Mouse (Mus musculus) kidney, postnatal 25 days (tissue): ENCODE data around the gene Cep41.

Experiments
- DNase-seq, 2 experiments: peaks; one replicate each; pipeline ENCODE4 v3.0.0; 2021; ENCODE audit warnings: mixed read lengths in 2 of 2

Gene Cep41

DNA sequence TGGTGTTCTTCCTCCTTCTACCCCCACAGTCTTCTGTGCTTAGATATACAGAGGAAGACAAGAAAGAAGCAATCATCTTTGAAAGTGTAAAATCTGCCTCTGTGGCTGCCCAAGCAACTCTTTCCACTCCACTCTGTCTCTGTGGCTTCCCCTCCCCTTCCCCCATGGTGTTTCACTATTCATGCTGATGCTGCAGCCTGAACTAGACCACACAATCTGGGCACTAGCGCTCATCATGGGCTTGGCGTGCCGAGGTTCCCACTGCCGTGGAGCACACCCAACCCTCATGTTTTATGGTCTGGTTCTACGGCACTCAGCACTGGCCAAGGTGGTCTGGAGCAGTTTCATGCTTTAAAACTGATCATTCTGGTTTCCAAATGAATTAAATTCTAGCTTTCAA, 21.9 kb downstream of the Cep41 start:
- DNase-seq, result no peak

- DNase-seq, result no peak
These were observed 26.0 kb downstream of the Cep41 start for GRCm38 (mm10) chr6:30667585-30667984.

DNA sequence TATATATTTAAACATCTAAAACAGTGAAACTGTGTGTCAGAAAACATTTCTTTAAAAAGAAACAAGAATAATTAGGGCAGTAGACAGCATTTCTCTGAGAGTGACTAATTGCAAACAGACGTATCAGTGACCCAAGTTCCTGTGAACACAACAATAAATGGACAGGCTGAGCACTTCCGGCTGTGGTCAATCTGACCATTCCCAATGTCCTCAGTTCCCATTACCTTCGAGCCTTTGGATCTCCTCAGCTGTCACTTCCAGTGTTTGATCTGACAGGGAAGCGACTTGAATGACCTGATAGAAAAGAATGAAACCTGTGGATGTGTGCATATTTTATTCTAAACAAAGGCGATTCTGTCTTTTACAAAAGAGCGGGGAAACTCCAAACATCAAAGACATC, 27.5 kb downstream of the Cep41 start:
- no peak for DNase-seq

- DNase-seq, result no peak
These were observed 28.3 kb downstream of the Cep41 start for GRCm38 (mm10) chr6:30665296-30665695.

DNA sequence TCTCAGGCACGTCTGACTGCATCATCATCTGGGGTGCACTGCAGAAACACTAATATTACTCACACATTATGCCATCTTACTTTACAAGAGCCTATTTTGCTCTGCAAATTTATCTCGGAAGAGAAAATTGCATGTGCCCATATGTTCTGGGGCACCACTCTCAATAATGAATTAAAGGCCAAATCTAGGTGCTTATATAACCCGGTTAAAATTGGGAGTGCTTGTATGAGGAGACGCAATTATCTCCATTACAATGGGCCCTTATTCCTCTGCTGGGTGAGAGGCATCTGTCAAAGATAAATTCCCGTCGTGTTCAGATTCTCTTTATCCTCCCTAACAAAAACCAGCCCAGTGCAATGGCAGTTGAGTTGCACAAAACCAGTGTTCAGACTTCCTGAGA, 28.8 kb downstream of the Cep41 start:
- DNase-seq, result no peak

GRCm38 (mm10) chr6:30658619-30659018, 34.9 kb downstream of the Cep41 start:
- DNase-seq, result no peak

DNA sequence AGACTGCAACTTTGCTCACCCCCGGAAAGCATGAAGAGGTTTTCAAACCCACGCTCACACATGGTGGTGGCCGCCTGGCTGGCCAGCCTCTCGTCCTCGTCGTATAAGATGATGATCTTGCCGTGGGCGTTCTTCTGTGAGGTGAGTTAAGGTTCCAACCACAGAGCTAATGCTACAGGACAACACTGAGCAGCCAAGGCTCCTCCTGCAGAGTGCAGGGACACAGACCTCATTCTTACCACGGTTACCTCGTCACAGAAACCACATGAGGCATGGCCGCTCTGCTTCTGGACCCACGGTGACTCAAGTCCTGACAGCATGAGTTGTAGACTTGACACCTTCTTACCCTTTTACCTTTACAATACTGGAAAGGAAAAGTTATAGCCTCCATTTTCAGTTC, 36.3 kb downstream of the Cep41 start:
- DNase-seq, result no peak

- DNase-seq, result no peak
These were observed 38.6 kb downstream of the Cep41 start for GRCm38 (mm10) chr6:30654932-30655331.

- DNase-seq, result no peak
These were observed 39.1 kb downstream of the Cep41 start for GRCm38 (mm10) chr6:30654402-30654859.

DNA sequence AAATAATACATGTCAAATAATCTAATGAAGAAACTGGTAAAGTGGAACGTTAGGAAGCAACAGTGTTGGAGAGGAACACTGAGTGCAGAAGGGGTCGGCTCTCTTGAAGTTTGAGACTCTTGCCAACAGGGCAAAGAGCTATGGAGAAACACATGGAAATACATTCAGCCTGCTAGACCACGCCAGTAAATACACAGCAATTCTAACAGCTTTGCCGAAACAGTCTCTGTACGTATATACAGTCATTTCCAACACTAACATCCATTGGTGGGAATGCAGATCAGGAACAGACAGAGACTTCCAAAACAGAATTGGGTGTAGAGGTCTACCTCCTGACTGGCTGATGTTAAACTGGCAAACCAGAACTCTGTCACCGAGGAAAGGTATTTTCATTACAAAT, 40.0 kb downstream of the Cep41 start:
- DNase-seq, result no peak

GRCm38 (mm10) chr6:30652425-30653188, 40.9 kb downstream of the Cep41 start:
- DNase-seq, result no peak

DNA sequence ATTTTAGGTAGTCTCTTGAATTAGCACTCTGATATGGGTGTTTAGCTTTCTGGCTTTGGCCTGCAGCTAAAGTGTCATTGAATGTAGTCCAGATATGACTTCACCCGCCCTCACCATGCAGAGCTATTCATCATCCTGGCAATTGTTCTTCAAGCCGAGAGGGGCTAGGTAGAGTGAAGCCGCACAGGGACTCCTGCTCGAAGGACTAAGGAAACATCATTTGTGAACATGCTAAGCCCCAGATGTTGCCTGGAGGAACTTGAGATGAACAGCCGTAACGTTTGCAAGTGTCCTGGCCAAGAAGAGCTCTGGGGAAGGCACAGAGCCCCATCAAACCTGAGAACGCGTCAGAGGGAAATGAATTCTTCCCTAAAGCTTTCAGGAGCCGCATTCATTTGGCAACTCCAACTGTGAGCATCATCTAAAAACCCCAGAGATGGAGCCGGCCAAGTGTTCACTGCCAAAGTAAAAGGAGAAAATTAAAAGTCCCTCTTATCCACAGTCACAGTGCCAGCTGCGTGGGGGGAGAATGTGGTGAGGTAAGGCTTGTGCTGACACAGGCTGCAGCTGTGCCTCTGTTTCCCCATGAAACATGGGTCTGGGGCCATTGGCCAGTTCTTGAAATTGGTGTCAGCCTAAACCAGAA, 43.8 kb downstream of the Cep41 start:
- DNase-seq, result no peak

DNA sequence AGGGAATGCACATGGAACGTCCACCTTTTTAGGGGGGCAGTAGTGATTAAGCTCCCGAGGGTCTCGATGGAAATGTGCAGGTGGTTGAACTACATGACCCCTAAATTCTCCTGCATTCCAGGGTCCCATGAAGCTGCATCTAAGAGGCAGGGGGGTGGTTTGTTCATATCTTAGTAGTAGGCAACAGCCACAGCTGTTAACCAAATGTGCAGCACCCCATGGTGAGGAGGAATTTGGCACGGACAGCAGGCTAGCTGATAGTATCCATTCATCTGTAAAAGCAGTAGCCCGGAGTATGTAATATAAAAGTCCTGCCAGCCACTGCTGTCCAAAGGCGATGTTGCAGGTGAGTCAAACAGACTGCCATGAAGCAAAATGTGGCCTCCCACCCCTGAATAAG, 48.2 kb downstream of the Cep41 start:
- DNase-seq, result no peak

- peak in 1 of 2 experiments; percentile 8 for DNase-seq
These were observed 49.1 kb downstream of the Cep41 start for GRCm38 (mm10) chr6:30644462-30644861.

- no peak for DNase-seq
These were observed 49.7 kb downstream of the Cep41 start for GRCm38 (mm10) chr6:30643694-30644460.

- DNase-seq, result no peak
These were observed 54.8 kb downstream of the Cep41 start, which contains the start of gene Cpa1 for GRCm38 (mm10) chr6:30638674-30639268. Cpa1 (plus strand) TSS chr6:30639218.

DNA sequence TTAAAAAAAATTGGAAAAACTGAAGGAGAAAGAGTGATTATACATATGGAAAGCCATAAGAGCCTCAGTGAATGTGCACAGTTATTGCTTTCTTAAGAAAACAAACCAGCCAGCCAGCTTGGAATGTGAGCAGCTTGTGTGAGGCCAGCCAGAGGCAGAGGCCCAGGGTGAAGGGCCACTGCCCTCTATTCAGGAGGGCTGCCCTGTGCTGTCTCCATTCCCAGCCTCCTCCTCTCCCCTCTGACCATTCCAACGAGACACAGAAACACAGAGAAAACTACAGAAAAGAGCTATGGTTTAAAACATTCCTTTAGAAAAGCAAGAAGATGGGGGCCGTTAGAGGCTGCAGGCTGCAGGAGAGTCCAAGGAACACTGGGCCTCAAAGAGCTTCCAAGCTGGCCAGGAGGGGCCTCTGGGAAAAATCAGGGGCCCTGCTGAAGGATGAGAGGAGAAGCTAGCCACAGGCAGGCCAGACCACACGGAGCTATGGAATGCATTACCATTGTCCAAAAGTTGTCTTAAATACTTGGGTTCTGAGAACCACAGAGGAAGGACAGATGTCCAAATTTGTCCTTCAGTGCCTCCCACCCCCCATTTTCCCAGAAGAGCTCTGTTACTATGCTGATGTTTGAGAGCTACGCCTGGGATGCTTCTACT, 57.2 kb downstream of the Cep41 start:
- no peak for DNase-seq

DNA sequence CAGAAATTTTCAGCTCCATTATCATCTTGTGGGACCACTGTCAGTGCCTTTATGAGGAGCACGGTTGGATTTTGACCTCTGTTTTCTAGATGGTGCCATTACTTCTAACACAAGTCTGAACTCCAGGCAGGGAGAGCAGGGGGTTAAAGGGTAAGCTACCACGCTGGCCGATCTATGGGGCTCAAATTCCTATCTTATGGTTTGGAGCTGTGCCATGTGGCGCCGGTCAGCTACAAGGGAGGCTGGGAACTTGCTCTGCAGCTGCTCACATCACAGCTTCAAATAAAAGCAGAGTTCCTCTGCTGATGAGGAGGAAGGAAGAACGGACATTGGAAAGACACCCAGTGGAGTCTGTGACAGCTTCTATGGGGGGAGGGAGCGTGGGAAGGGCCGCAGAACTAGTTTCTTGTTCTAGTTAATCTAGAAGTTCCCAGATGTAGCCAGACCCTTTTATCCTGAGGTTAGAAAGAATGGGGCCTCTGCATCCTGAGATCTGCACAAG, 58.1 kb downstream of the Cep41 start:
- DNase-seq, result no peak

GRCm38 (mm10) chr6:30629989-30630388, 63.6 kb downstream of the Cep41 start:
- DNase-seq, result peak in 1 of 2 experiments; percentile 0

DNA sequence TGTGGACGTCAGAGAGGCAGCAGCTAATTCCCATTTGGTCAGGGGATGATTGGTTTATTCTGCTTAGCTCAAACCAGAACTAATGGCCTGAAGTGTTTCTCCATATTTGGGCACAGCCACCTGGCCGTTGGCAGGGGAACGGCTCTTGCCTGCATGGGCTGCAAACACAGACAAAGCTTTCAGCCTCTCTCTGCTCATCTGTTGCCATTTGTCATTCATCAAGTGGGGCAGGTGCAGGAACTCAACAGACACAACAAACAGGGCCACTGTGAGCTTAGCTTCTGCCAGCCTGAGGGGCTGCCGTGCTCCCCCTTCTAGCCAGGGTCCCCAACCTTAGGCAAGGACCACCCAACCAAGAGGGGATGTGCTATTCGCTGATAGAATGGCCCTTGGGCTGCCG, 65.4 kb downstream of the Cep41 start:
- DNase-seq, result peak in 1 of 2 experiments; percentile 15

- DNase-seq, result peak in 1 of 2 experiments; percentile 18
These were observed 68.8 kb downstream of the Cep41 start for GRCm38 (mm10) chr6:30624763-30625162.

DNA sequence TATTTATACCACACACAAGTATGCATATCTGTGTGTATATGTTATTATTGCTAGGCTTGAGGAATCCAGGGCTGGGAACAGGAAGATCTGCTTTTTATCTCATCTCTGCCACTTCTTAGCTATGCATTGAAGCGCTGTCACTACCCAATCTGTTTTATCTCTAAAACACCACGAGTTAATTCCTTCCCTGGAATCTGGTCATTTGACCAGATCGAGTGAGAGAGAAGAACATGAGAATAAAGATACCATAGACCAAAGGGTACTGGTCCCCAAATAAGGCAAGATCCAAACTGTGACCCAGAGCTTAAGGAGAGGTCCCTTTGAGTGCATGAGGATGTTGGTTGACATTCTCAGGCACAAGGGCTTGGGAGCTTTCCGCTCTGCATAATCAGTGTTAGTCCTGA, 71.6 kb downstream of the Cep41 start:
- no peak for DNase-seq
